In the genomic region with DNA sequence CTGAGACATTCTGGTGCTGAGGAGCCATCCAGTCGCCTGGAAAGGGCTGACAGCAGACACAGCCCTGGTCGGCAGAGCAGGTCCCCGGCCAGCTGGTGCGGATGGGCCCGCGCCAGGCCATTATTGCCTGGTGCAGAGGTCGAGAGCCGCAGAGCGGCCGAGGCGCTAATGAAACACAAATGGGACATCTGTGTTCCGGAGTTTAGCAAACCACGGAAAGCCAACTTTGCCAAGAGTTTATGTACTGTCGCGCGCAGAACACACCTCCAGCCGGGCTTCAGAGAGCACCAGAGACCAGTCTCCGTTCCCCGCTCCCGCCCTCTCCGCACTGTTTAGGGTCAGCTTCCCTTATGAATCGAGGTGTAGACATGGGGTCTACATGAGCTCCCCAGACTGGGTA, we compare ENCODE assay signal across 10 mouse cellular contexts.
A peak's percentile ranks its signal among the peaks of the same experiment; 100 is the strongest.
DNase-seq lines count a peak whose midpoint lies in the region; ATAC-seq and TF ChIP-seq lines count a peak whose summit lies in the region.
"Had no signal": no experiment of that assay in that cellular context is flagged by ENCODE, and none has a peak within 500 bp of the region (broad histone marks: within the 10 kb centered on the region; RNA-seq: fewer than 3 reads in every experiment).

No protein-coding gene starts in this region.

- no peak overlapping the region for H3K9ac ChIP-seq in hindbrain, embryonic 16.5 days (ENCODE audit: low read depth, low read length)
- no peak overlapping the region for H3K9ac ChIP-seq in intestine, postnatal 0 days (ENCODE audit: low read depth, low read length)
- H3K9ac ChIP-seq: stomach, embryonic 15.5 days had no signal

- WGBS in hindbrain, embryonic 16.5 days, result 60% methylated on average over 22 of the region's 22 CpGs
- 81% methylated on average over 22 of the region's 22 CpGs for WGBS in intestine, postnatal 0 days

- TF ChIP-seq CTCF in intestine, postnatal 0 days (IDR thresholded peaks at IDR 0.05; ENCODE audit: low read depth), result no peak

- H3K4me2 ChIP-seq in hindbrain, embryonic 16.5 days (ENCODE audit: low read length), result no peak overlapping the region
- H3K4me2 ChIP-seq in intestine, postnatal 0 days (replicated peaks; ENCODE audit: low read depth), result no peak overlapping the region
- H3K4me2 ChIP-seq: stomach, embryonic 15.5 days had no signal

- H3K27ac ChIP-seq in hindbrain, embryonic 16.5 days (ENCODE audit: low read depth, low read length), result no peak overlapping the region
- no peak overlapping the region for H3K27ac ChIP-seq in intestine, postnatal 0 days (ENCODE audit: low read depth, low read length)
- H3K27ac ChIP-seq: stomach, embryonic 15.5 days had no signal

- no peak overlapping the region for H3K4me3 ChIP-seq in hindbrain, embryonic 16.5 days (ENCODE audit: low read length)
- H3K4me3 ChIP-seq in intestine, postnatal 0 days (ENCODE audit: low read depth, low read length), result no peak overlapping the region
- H3K4me3 ChIP-seq: erythroblast, embryonic 14.5 days; stomach, embryonic 15.5 days had no signal

- peak; percentile 84 for DNase-seq in left cerebral cortex, postnatal 4 days
- DNase-seq in left cerebral cortex, postnatal 14 days (ENCODE audit: low spot score in 2 of 2), result no peak
- DNase-seq in cerebellum, adult 9-11 months, result peak; percentile 49
- no peak for DNase-seq in thymus, postnatal 4 days
- DNase-seq in frontal cortex, postnatal 14 days (ENCODE audit: low spot score in 2 of 2), result no peak

- no peaks in the 10 kb centered on the region for H3K27me3 ChIP-seq in hindbrain, embryonic 16.5 days (replicated peaks; ENCODE audit: control insufficient read depth, insufficient read depth, low read length)
- H3K27me3 ChIP-seq in intestine, postnatal 0 days (replicated peaks; ENCODE audit: control insufficient read depth, insufficient read depth, low read length), result no peaks in the 10 kb centered on the region
- H3K27me3 ChIP-seq: stomach, embryonic 15.5 days had no signal

- intact Hi-C loops in left cerebral cortex, postnatal 4 days (cut with DNase I), result no loop called here
- intact Hi-C loops in left cerebral cortex, postnatal 14 days (cut with DNase I), result no loop called here

- no peaks in the 10 kb centered on the region for H3K9me3 ChIP-seq in hindbrain, embryonic 16.5 days (ENCODE audit: control insufficient read depth, low read length)
- no peaks in the 10 kb centered on the region for H3K9me3 ChIP-seq in intestine, postnatal 0 days (ENCODE audit: control insufficient read depth)
- H3K9me3 ChIP-seq: stomach, embryonic 15.5 days had no signal

- no peaks in the 10 kb centered on the region for H3K36me3 ChIP-seq in hindbrain, embryonic 16.5 days (ENCODE audit: control insufficient read depth, insufficient read depth, low read length)
- H3K36me3 ChIP-seq in intestine, postnatal 0 days (ENCODE audit: control insufficient read depth, insufficient read depth), result no peaks in the 10 kb centered on the region
- H3K36me3 ChIP-seq: stomach, embryonic 15.5 days had no signal

- ATAC-seq in cerebellum, adult (ENCODE audit: insufficient number of reproducible peaks, low FRiP score, low TSS enrichment), result peak; percentile 47; the same call in 1 of the 2 replicates
- peak; percentile 74 for ATAC-seq in hindbrain, embryonic 16.5 days
- ATAC-seq in intestine, postnatal 0 days, result no peak

- H3K4me1 ChIP-seq in hindbrain, embryonic 16.5 days (ENCODE audit: control insufficient read depth, insufficient read depth, low read depth, low read length), result peaks cover 4% of the 10 kb centered on the region; the same call in 1 of the 2 replicates
- H3K4me1 ChIP-seq in intestine, postnatal 0 days (replicated peaks; ENCODE audit: control insufficient read depth, insufficient read depth, low read length), result no peaks in the 10 kb centered on the region
- H3K4me1 ChIP-seq: stomach, embryonic 15.5 days had no signal

Comparison
In these comparisons a context has a peak if more than half of its experiments do, and no peak if none do; other contexts are left out.
1. DNase-seq: peak in left cerebral cortex, postnatal 4 days (single experiment) and cerebellum, adult 9-11 months (single experiment); none in left cerebral cortex, postnatal 14 days (0 of 2), thymus, postnatal 4 days (single experiment) and frontal cortex, postnatal 14 days (0 of 2).